Mouse (Mus musculus): Measurements from ENCODE around the gene Ntn1. TPM values are rescaled to one million over a fixed set of nuclear protein-coding genes. Genes with fewer than 3 reads are reported as not detected.

Gene Ntn1
- polyA plus RNA-seq, 1 experiment, result not detected

- H3K9me3 ChIP-seq (ENCODE audit: control insufficient read depth, low read length), result peaks cover 4% of the 10 kb centered on the region; the same call in 1 of the 2 replicates
- TF ChIP-seq GATA1 (IDR thresholded peaks at IDR 0.05; ENCODE audit: low read length) (no peak), TAL1 (IDR thresholded peaks at IDR 0.05; ENCODE audit: low read length) (no peak)
- H3K4me3 ChIP-seq (replicated peaks), result no peak overlapping the region
- H3K36me3 ChIP-seq (ENCODE audit: control insufficient read depth), result no peaks in the 10 kb centered on the region
- no peaks in the 10 kb centered on the region for H3K27me3 ChIP-seq (ENCODE audit: control insufficient read depth)
- no peaks in the 10 kb centered on the region for H3K4me1 ChIP-seq (ENCODE audit: control insufficient read depth)
These were observed 171.5 kb downstream of the Ntn1 start for GRCm38 (mm10) chr11:68228941-68229665.

GRCm38 (mm10) chr11:68227837-68228236 lies 172.8 kb downstream of the Ntn1 start:
- Histone ChIP-seq H3K27me3 (ENCODE audit: control insufficient read depth) (no peaks in the 10 kb centered on the region), H3K36me3 (ENCODE audit: control insufficient read depth) (no peaks in the 10 kb centered on the region), H3K4me1 (ENCODE audit: control insufficient read depth) (no peaks in the 10 kb centered on the region), H3K4me3 (replicated peaks) (no peak overlapping the region), H3K9me3 (ENCODE audit: control insufficient read depth, low read length) (peaks cover 4% of the 10 kb centered on the region; the same call in 1 of the 2 replicates)
- no peak for TF ChIP-seq GATA1 (IDR thresholded peaks at IDR 0.05; ENCODE audit: low read length)
- no peak for TF ChIP-seq TAL1 (IDR thresholded peaks at IDR 0.05; ENCODE audit: low read length)

GRCm38 (mm10) chr11:68226654-68227057 lies 174.0 kb downstream of the Ntn1 start:
- TF ChIP-seq GATA1 (IDR thresholded peaks at IDR 0.05; ENCODE audit: low read length), result no peak
- H3K36me3 ChIP-seq (ENCODE audit: control insufficient read depth), result no peaks in the 10 kb centered on the region
- peaks cover 3% of the 10 kb centered on the region; the same call in 1 of the 2 replicates for H3K9me3 ChIP-seq (ENCODE audit: control insufficient read depth, low read length)
- H3K4me1 ChIP-seq (ENCODE audit: control insufficient read depth), result no peaks in the 10 kb centered on the region
- H3K27me3 ChIP-seq (ENCODE audit: control insufficient read depth), result no peaks in the 10 kb centered on the region
- no peak overlapping the region for H3K4me3 ChIP-seq (replicated peaks)

- no peaks in the 10 kb centered on the region for H3K9me3 ChIP-seq (ENCODE audit: control insufficient read depth, low read length)
- H3K36me3 ChIP-seq (ENCODE audit: control insufficient read depth), result no peaks in the 10 kb centered on the region
- TF ChIP-seq TAL1 (IDR thresholded peaks at IDR 0.05; ENCODE audit: low read length) (no peak), GATA1 (IDR thresholded peaks at IDR 0.05; ENCODE audit: low read length) (no peak)
- no peak overlapping the region for H3K4me3 ChIP-seq (replicated peaks)
- H3K4me1 ChIP-seq (ENCODE audit: control insufficient read depth), result no peaks in the 10 kb centered on the region
- no peaks in the 10 kb centered on the region for H3K27me3 ChIP-seq (ENCODE audit: control insufficient read depth)
These were observed 177.5 kb downstream of the Ntn1 start for GRCm38 (mm10) chr11:68223143-68223542.

- no peaks in the 10 kb centered on the region for H3K9me3 ChIP-seq (ENCODE audit: control insufficient read depth, low read length)
- H3K27me3 ChIP-seq (ENCODE audit: control insufficient read depth), result no peaks in the 10 kb centered on the region
- H3K36me3 ChIP-seq (ENCODE audit: control insufficient read depth), result no peaks in the 10 kb centered on the region
- H3K4me1 ChIP-seq (ENCODE audit: control insufficient read depth), result no peaks in the 10 kb centered on the region
- H3K4me3 ChIP-seq (replicated peaks), result no peak overlapping the region
- no peak for TF ChIP-seq TAL1 (IDR thresholded peaks at IDR 0.05; ENCODE audit: low read length)
- no peak for TF ChIP-seq GATA1 (IDR thresholded peaks at IDR 0.05; ENCODE audit: low read length)
These were observed 178.4 kb downstream of the Ntn1 start for GRCm38 (mm10) chr11:68222209-68222608.

GRCm38 (mm10) chr11:68220733-68221132 lies 179.9 kb downstream of the Ntn1 start:
- Histone ChIP-seq H3K4me1 (ENCODE audit: control insufficient read depth) (no peaks in the 10 kb centered on the region), H3K27me3 (ENCODE audit: control insufficient read depth) (no peaks in the 10 kb centered on the region), H3K4me3 (replicated peaks) (no peak overlapping the region), H3K9me3 (ENCODE audit: control insufficient read depth, low read length) (no peaks in the 10 kb centered on the region), H3K36me3 (ENCODE audit: control insufficient read depth) (no peaks in the 10 kb centered on the region)
- no peak for TF ChIP-seq GATA1 (IDR thresholded peaks at IDR 0.05; ENCODE audit: low read length)
- TF ChIP-seq TAL1 (IDR thresholded peaks at IDR 0.05; ENCODE audit: low read length), result no peak

GRCm38 (mm10) chr11:68216041-68216440 lies 184.6 kb downstream of the Ntn1 start:
- H3K36me3 ChIP-seq (ENCODE audit: control insufficient read depth), result no peaks in the 10 kb centered on the region
- TF ChIP-seq TAL1 (IDR thresholded peaks at IDR 0.05; ENCODE audit: low read length), result no peak
- TF ChIP-seq GATA1 (IDR thresholded peaks at IDR 0.05; ENCODE audit: low read length), result no peak
- no peaks in the 10 kb centered on the region for H3K27me3 ChIP-seq (ENCODE audit: control insufficient read depth)
- H3K4me3 ChIP-seq (replicated peaks), result no peak overlapping the region
- H3K9me3 ChIP-seq (ENCODE audit: control insufficient read depth, low read length), result no peaks in the 10 kb centered on the region
- H3K4me1 ChIP-seq (ENCODE audit: control insufficient read depth), result no peaks in the 10 kb centered on the region

- Histone ChIP-seq H3K4me3 (replicated peaks) (no peak overlapping the region), H3K27me3 (ENCODE audit: control insufficient read depth) (no peaks in the 10 kb centered on the region), H3K4me1 (ENCODE audit: control insufficient read depth) (no peaks in the 10 kb centered on the region), H3K9me3 (ENCODE audit: control insufficient read depth, low read length) (no peaks in the 10 kb centered on the region), H3K36me3 (ENCODE audit: control insufficient read depth) (no peaks in the 10 kb centered on the region)
- TF ChIP-seq TAL1 (IDR thresholded peaks at IDR 0.05; ENCODE audit: low read length), result no peak
- TF ChIP-seq GATA1 (IDR thresholded peaks at IDR 0.05; ENCODE audit: low read length), result no peak
These were observed 185.3 kb downstream of the Ntn1 start for GRCm38 (mm10) chr11:68215206-68215912.

- no peaks in the 10 kb centered on the region for H3K4me1 ChIP-seq (ENCODE audit: control insufficient read depth)
- H3K4me3 ChIP-seq (replicated peaks), result no peak overlapping the region
- TF ChIP-seq TAL1 (IDR thresholded peaks at IDR 0.05; ENCODE audit: low read length), result no peak
- no peak for TF ChIP-seq GATA1 (IDR thresholded peaks at IDR 0.05; ENCODE audit: low read length)
- no peaks in the 10 kb centered on the region for H3K27me3 ChIP-seq (ENCODE audit: control insufficient read depth)
- H3K36me3 ChIP-seq (ENCODE audit: control insufficient read depth), result no peaks in the 10 kb centered on the region
- H3K9me3 ChIP-seq (ENCODE audit: control insufficient read depth, low read length), result no peaks in the 10 kb centered on the region
These were observed 186.0 kb downstream of the Ntn1 start for GRCm38 (mm10) chr11:68214496-68215205.
